Mouse (Mus musculus) heart, adult 8-10 months (tissue): ENCODE data around the gene Rps17. TPM values are rescaled to one million over a fixed set of nuclear protein-coding genes. Genes with fewer than 3 reads are reported as not detected.

Experiments used
- DNase-seq: peaks from one replicate; pipeline ENCODE4 v3.0.0; 2022; ENCODE audit warnings: low spot score
- total RNA-seq, 4 experiments: library from RNA; stranded (reverse); gene quantifications; 2 replicates each; pipeline ENCODE4 v1.2.4; 2022

Gene Rps17
- 1,000 to 10,000 TPM in 2 of 4 experiments, 100 to 1,000 TPM in 2; 953 to 1,046 (median 1,014) TPM for total RNA-seq

- DNase-seq: peak; percentile 95
Observed at GRCm38 (mm10) chr7:81344544-81345446, at the start of gene Rps17. Gene Rps17 (minus strand): TSS chr7:81345254.

GRCm38 (mm10) chr7:81379363-81379762 lies 34.3 kb upstream of the Rps17 start:
- DNase-seq: no peak

GRCm38 (mm10) chr7:81372337-81372920 lies 27.4 kb upstream of the Rps17 start:
- peak; percentile 28 for DNase-seq

GRCm38 (mm10) chr7:81371811-81372210 lies 26.8 kb upstream of the Rps17 start:
- DNase-seq: no peak

- no peak for DNase-seq
Observed at GRCm38 (mm10) chr7:81369724-81370123, 24.7 kb upstream of the Rps17 start.

- no peak for DNase-seq
Observed at GRCm38 (mm10) chr7:81367946-81368345, 22.9 kb upstream of the Rps17 start.

GRCm38 (mm10) chr7:81356975-81357374 lies 11.9 kb upstream of the Rps17 start:
- no peak for DNase-seq

- no peak for DNase-seq
Observed at GRCm38 (mm10) chr7:81356360-81356759, 11.3 kb upstream of the Rps17 start.

- no peak for DNase-seq
Observed at GRCm38 (mm10) chr7:81355746-81356145, 10.7 kb upstream of the Rps17 start.

GRCm38 (mm10) chr7:81351826-81352225 lies 6.8 kb upstream of the Rps17 start:
- no peak for DNase-seq

- DNase-seq: no peak
Observed at GRCm38 (mm10) chr7:81348206-81348605, 3.2 kb upstream of the Rps17 start.

- DNase-seq: no peak
Observed at GRCm38 (mm10) chr7:81345447-81346170, 555 bp upstream of the Rps17 start.

- no peak for DNase-seq
Observed at GRCm38 (mm10) chr7:81343831-81344230, 1.2 kb downstream of the Rps17 start.

- no peak for DNase-seq
Observed at GRCm38 (mm10) chr7:81343316-81343715, 1.7 kb downstream of the Rps17 start.

GRCm38 (mm10) chr7:81342356-81343094 lies 2.5 kb downstream of the Rps17 start:
- no peak for DNase-seq

- peak; percentile 35 for DNase-seq
Observed at GRCm38 (mm10) chr7:81341563-81341962, 3.5 kb downstream of the Rps17 start.

- DNase-seq: no peak
Observed at GRCm38 (mm10) chr7:81339783-81340182, 5.3 kb downstream of the Rps17 start.

- DNase-seq: no peak
Observed at GRCm38 (mm10) chr7:81338522-81338873, 6.6 kb downstream of the Rps17 start.

- DNase-seq: no peak
Observed at GRCm38 (mm10) chr7:81337785-81338521, 7.1 kb downstream of the Rps17 start.

- peak; percentile 41 for DNase-seq
Observed at GRCm38 (mm10) chr7:81336432-81336786, 8.6 kb downstream of the Rps17 start.
